Mouse (Mus musculus): ENCODE measurements at regions not wholly inside any gene's neighbourhood (a gene's known extent, or its start where the extent isn't known, plus 50 kb on each side); places are given as distances from the start of the nearest gene placed in this dataset.

DNA sequence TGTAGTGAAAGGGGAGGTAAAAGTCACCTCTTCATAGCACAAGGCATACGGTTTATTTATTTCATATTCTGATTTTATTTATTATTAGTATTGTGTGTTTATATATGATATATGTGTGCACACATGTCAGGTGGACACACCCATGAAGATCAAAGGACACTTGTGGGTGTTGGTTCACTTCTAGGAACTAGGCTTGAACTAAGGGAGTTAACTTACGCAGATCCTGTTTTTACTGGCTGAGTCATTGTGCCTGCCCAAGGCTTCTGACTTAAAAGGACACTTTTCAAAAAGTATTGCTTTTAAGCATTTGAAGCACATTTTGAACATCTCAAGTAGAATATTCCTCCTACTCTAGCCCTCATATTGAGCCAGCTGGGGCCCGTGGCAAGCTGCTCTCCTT is 124.9 kb upstream of the Try4 start:
- TF ChIP-seq CTCF (conservative IDR thresholded peaks at IDR 0.05; ENCODE audit: insufficient read depth, insufficient read length, low read depth, low read length) (no peak), POLR2A (IDR thresholded peaks at IDR 0.05; ENCODE audit: low read depth, low read length) (no peak)
